Mouse (Mus musculus): ENCODE results near the gene Rtl1. TPM values are rescaled to one million over a fixed set of nuclear protein-coding genes. Genes with fewer than 3 reads are reported as not detected.

Rtl1 gene
- total RNA-seq, 1 experiment: 4.0 TPM

GRCm38 (mm10) chr12:109553568-109553967, 46.6 kb downstream of the Rtl1 start:
- Histone ChIP-seq H3K36me3 (ENCODE audit: control insufficient read depth, insufficient read depth, low read length, poor library complexity, severe bottlenecking) (peaks cover 59% of the 10 kb centered on the region), H3K9ac (ENCODE audit: insufficient read depth, low read depth, low read length, poor library complexity, severe bottlenecking) (no peak overlapping the region), H3K27ac (ENCODE audit: insufficient read depth, low read depth, low read length, poor library complexity, severe bottlenecking) (no peak overlapping the region), H3K4me3 (ENCODE audit: insufficient read depth in 1 of 2, low read depth in 1 of 2, low read length in 2 of 2, poor library complexity in 1 of 2, severe bottlenecking in 1 of 2) (no peak overlapping the region), H3K9me3 (ENCODE audit: control insufficient read depth, insufficient read depth, low read depth, low read length) (no peaks in the 10 kb centered on the region), H3K4me1 (ENCODE audit: control insufficient read depth in 2 of 2, insufficient read depth in 2 of 2, low read length in 2 of 2, poor library complexity in 1 of 2) (peaks cover 0 to 2% of the 10 kb centered on the region in 2 experiments; a peak in 1 of 4 replicates)
- TF ChIP-seq CHD2 (IDR thresholded peaks at IDR 0.05; ENCODE audit: low read depth, low read length) (no peak), ZNF384 (IDR thresholded peaks at IDR 0.05; ENCODE audit: low read depth, low read length) (peak; percentile 76; the same call in 1 of the 2 replicates), MAFK (IDR thresholded peaks at IDR 0.05; ENCODE audit: insufficient read depth, low read depth, low read length) (no peak), HCFC1 (IDR thresholded peaks at IDR 0.05; ENCODE audit: borderline replicate concordance, insufficient read depth, low read length) (no peak)
- in situ Hi-C loops (cut with MboI; ENCODE audit: low sequenced_read_pairs in 2 of 2, unreplicated experiment in 2 of 2): no loop called here
- DNase-seq (ENCODE audit: low read depth, low spot score): no peak

GRCm38 (mm10) chr12:109552754-109553525, 47.2 kb downstream of the Rtl1 start:
- no peak for TF ChIP-seq MAFK (IDR thresholded peaks at IDR 0.05; ENCODE audit: insufficient read depth, low read depth, low read length)
- no peak for TF ChIP-seq HCFC1 (IDR thresholded peaks at IDR 0.05; ENCODE audit: borderline replicate concordance, insufficient read depth, low read length)
- TF ChIP-seq CHD2 (IDR thresholded peaks at IDR 0.05; ENCODE audit: low read depth, low read length): no peak
- no peak for TF ChIP-seq ZC3H11A (IDR thresholded peaks at IDR 0.05; ENCODE audit: borderline replicate concordance, low read depth, low read length)
- no peak for TF ChIP-seq ZNF384 (IDR thresholded peaks at IDR 0.05; ENCODE audit: low read depth, low read length)
- no peak for DNase-seq (ENCODE audit: low read depth, low spot score)
- H3K4me1 ChIP-seq (ENCODE audit: control insufficient read depth in 2 of 2, insufficient read depth in 2 of 2, low read length in 2 of 2, poor library complexity in 1 of 2): peaks cover 0 to 2% of the 10 kb centered on the region in 2 experiments; a peak in 1 of 4 replicates
- no peak overlapping the region for H3K4me3 ChIP-seq (ENCODE audit: insufficient read depth in 1 of 2, low read depth in 1 of 2, low read length in 2 of 2, poor library complexity in 1 of 2, severe bottlenecking in 1 of 2)
- in situ Hi-C loops (cut with MboI; ENCODE audit: low sequenced_read_pairs in 2 of 2, unreplicated experiment in 2 of 2): no loop called here
- no peaks in the 10 kb centered on the region for H3K9me3 ChIP-seq (ENCODE audit: control insufficient read depth, insufficient read depth, low read depth, low read length)
- H3K9ac ChIP-seq (ENCODE audit: insufficient read depth, low read depth, low read length, poor library complexity, severe bottlenecking): no peak overlapping the region
- no peak overlapping the region for H3K27ac ChIP-seq (ENCODE audit: insufficient read depth, low read depth, low read length, poor library complexity, severe bottlenecking)
- H3K36me3 ChIP-seq (ENCODE audit: control insufficient read depth, insufficient read depth, low read length, poor library complexity, severe bottlenecking): peaks cover 58% of the 10 kb centered on the region

- Histone ChIP-seq H3K27ac (ENCODE audit: insufficient read depth, low read depth, low read length, poor library complexity, severe bottlenecking) (no peak overlapping the region), H3K36me3 (ENCODE audit: control insufficient read depth, insufficient read depth, low read length, poor library complexity, severe bottlenecking) (peaks cover 53% of the 10 kb centered on the region), H3K9ac (ENCODE audit: insufficient read depth, low read depth, low read length, poor library complexity, severe bottlenecking) (no peak overlapping the region), H3K9me3 (ENCODE audit: control insufficient read depth, insufficient read depth, low read depth, low read length) (no peaks in the 10 kb centered on the region), H3K4me3 (ENCODE audit: insufficient read depth in 1 of 2, low read depth in 1 of 2, low read length in 2 of 2, poor library complexity in 1 of 2, severe bottlenecking in 1 of 2) (no peak overlapping the region), H3K4me1 (ENCODE audit: control insufficient read depth in 2 of 2, insufficient read depth in 2 of 2, low read length in 2 of 2, poor library complexity in 1 of 2) (peaks cover 0 to 2% of the 10 kb centered on the region in 2 experiments; a peak in 1 of 4 replicates)
- DNase-seq (ENCODE audit: low read depth, low spot score): no peak
- TF ChIP-seq CHD2 (IDR thresholded peaks at IDR 0.05; ENCODE audit: low read depth, low read length) (no peak), HCFC1 (IDR thresholded peaks at IDR 0.05; ENCODE audit: borderline replicate concordance, insufficient read depth, low read length) (no peak), ZC3H11A (IDR thresholded peaks at IDR 0.05; ENCODE audit: borderline replicate concordance, low read depth, low read length) (no peak), ZNF384 (IDR thresholded peaks at IDR 0.05; ENCODE audit: low read depth, low read length) (no peak), MAFK (IDR thresholded peaks at IDR 0.05; ENCODE audit: insufficient read depth, low read depth, low read length) (no peak)
- in situ Hi-C loops (cut with MboI; ENCODE audit: low sequenced_read_pairs in 2 of 2, unreplicated experiment in 2 of 2): no loop called here
Observed at GRCm38 (mm10) chr12:109551771-109552170, 48.4 kb downstream of the Rtl1 start.

GRCm38 (mm10) chr12:109547085-109547484, 53.0 kb downstream of the Rtl1 start:
- in situ Hi-C loops (cut with MboI; ENCODE audit: low sequenced_read_pairs in 2 of 2, unreplicated experiment in 2 of 2): no loop called here
- H3K4me3 ChIP-seq (ENCODE audit: insufficient read depth in 1 of 2, low read depth in 1 of 2, low read length in 2 of 2, poor library complexity in 1 of 2, severe bottlenecking in 1 of 2): no peak overlapping the region
- TF ChIP-seq ZNF384 (IDR thresholded peaks at IDR 0.05; ENCODE audit: low read depth, low read length) (no peak), HCFC1 (IDR thresholded peaks at IDR 0.05; ENCODE audit: borderline replicate concordance, insufficient read depth, low read length) (no peak), ZC3H11A (IDR thresholded peaks at IDR 0.05; ENCODE audit: borderline replicate concordance, low read depth, low read length) (no peak), CHD2 (IDR thresholded peaks at IDR 0.05; ENCODE audit: low read depth, low read length) (no peak), MAFK (IDR thresholded peaks at IDR 0.05; ENCODE audit: insufficient read depth, low read depth, low read length) (no peak)

More at GRCm38 (mm10) chr12:109547085-109547484, 53.0 kb downstream of the Rtl1 start:
- Histone ChIP-seq H3K27ac (ENCODE audit: insufficient read depth, low read depth, low read length, poor library complexity, severe bottlenecking) (no peak overlapping the region), H3K9me3 (ENCODE audit: control insufficient read depth, insufficient read depth, low read depth, low read length) (no peaks in the 10 kb centered on the region), H3K9ac (ENCODE audit: insufficient read depth, low read depth, low read length, poor library complexity, severe bottlenecking) (no peak overlapping the region), H3K4me1 (ENCODE audit: control insufficient read depth in 2 of 2, insufficient read depth in 2 of 2, low read length in 2 of 2, poor library complexity in 1 of 2) (peaks cover 1 to 4% of the 10 kb centered on the region in 2 experiments; a peak in 1 of 4 replicates), H3K36me3 (ENCODE audit: control insufficient read depth, insufficient read depth, low read length, poor library complexity, severe bottlenecking) (peaks cover 49% of the 10 kb centered on the region)
- no peak for DNase-seq (ENCODE audit: low read depth, low spot score)

Data from ES-E14 (cell line).